ENCODE assay signal across 20 mouse cellular contexts in genomic region chr15:101295616-101296015, GRCm38 (mm10). TPM values are rescaled to one million over a fixed set of nuclear protein-coding genes. Genes with fewer than 3 reads are reported as not detected.
DNase-seq lines count a peak whose midpoint lies in the region; ATAC-seq and TF ChIP-seq lines count a peak whose summit lies in the region.
"Had no signal": no experiment of that assay in that cellular context is flagged by ENCODE, and none has a peak within 500 bp of the region (broad histone marks: within the 10 kb centered on the region; RNA-seq: fewer than 3 reads in every experiment).

No protein-coding gene starts in this region.

- H3K27ac ChIP-seq in heart, postnatal 0 days (ENCODE audit: low read depth) = peak overlapping the region; percentile 66
- H3K27ac ChIP-seq in lung, embryonic 14.5 days (ENCODE audit: low read depth) = peak overlapping the region; percentile 93
- H3K27ac ChIP-seq in intestine, embryonic 16.5 days (ENCODE audit: low read length) = peak overlapping the region; percentile 20; the same call in 1 of the 2 replicates
- H3K27ac ChIP-seq: embryonic facial prominence, embryonic 10.5 days; neural tube, embryonic 15.5 days had no signal

- no peak for TF ChIP-seq CTCF in heart, postnatal 0 days (IDR thresholded peaks at IDR 0.05; ENCODE audit: low read depth)
- no peak for TF ChIP-seq CTCF in lung, embryonic 14.5 days (IDR thresholded peaks at IDR 0.05; ENCODE audit: low read depth)

- H3K4me1 ChIP-seq in heart, postnatal 0 days (ENCODE audit: control insufficient read depth, insufficient read depth) = peaks cover 30% of the 10 kb centered on the region
- peaks cover 9% of the 10 kb centered on the region for H3K4me1 ChIP-seq in lung, embryonic 14.5 days (ENCODE audit: insufficient read depth)
- H3K4me1 ChIP-seq in intestine, embryonic 16.5 days (ENCODE audit: control insufficient read depth, insufficient read depth, low read length) = peaks cover 13% of the 10 kb centered on the region; the same call in 1 of the 2 replicates

- H3K27me3 ChIP-seq in heart, postnatal 0 days (ENCODE audit: control insufficient read depth, insufficient read depth, low read length) = no peaks in the 10 kb centered on the region
- no peaks in the 10 kb centered on the region for H3K27me3 ChIP-seq in lung, embryonic 14.5 days (ENCODE audit: insufficient read depth, low read length)
- H3K27me3 ChIP-seq in intestine, embryonic 16.5 days (replicated peaks; ENCODE audit: control insufficient read depth, insufficient read depth, low read length) = no peaks in the 10 kb centered on the region
- H3K27me3 ChIP-seq: neural tube, embryonic 15.5 days had no signal

- 83% methylated on average over 10 of the region's 10 CpGs for WGBS in heart, postnatal 0 days
- 57% methylated on average over 10 of the region's 10 CpGs for WGBS in lung, embryonic 14.5 days
- WGBS in intestine, embryonic 16.5 days = 91% methylated on average over 10 of the region's 10 CpGs

- H3K4me2 ChIP-seq in heart, postnatal 0 days (ENCODE audit: low read depth, low read length) = no peak overlapping the region
- H3K4me2 ChIP-seq in lung, embryonic 14.5 days = peak overlapping the region; percentile 61
- no peak overlapping the region for H3K4me2 ChIP-seq in intestine, embryonic 16.5 days (ENCODE audit: low read depth, low read length)
- H3K4me2 ChIP-seq: liver, embryonic 11.5 days; neural tube, embryonic 15.5 days had no signal

- no peak for TF ChIP-seq EP300 in heart, postnatal 0 days (IDR thresholded peaks at IDR 0.05; ENCODE audit: low read depth)

- ATAC-seq in heart, postnatal 0 days (ENCODE audit: insufficient read depth, low read depth) = no peak
- ATAC-seq in lung, embryonic 14.5 days (ENCODE audit: insufficient read depth) = peak; percentile 11; the same call in 1 of the 2 replicates
- ATAC-seq in inflammation-experienced regulatory T-cells, adult 6 months = peak; percentile 21
- no peak for ATAC-seq in intestine, embryonic 16.5 days
- ATAC-seq: hindbrain, embryonic 16.5 days; midbrain, embryonic 16.5 days had no signal

- no peaks in the 10 kb centered on the region for H3K9me3 ChIP-seq in heart, postnatal 0 days (replicated peaks; ENCODE audit: control insufficient read depth, low read length)
- H3K9me3 ChIP-seq in lung, embryonic 14.5 days (ENCODE audit: low read depth, low read length) = no peaks in the 10 kb centered on the region
- H3K9me3 ChIP-seq in intestine, embryonic 16.5 days (ENCODE audit: control insufficient read depth, low read length) = no peaks in the 10 kb centered on the region
- H3K9me3 ChIP-seq: embryonic facial prominence, embryonic 10.5 days; megakaryocyte, embryonic 14.5 days; neural tube, embryonic 15.5 days had no signal

- no peak overlapping the region for H3K4me3 ChIP-seq in heart, postnatal 0 days (ENCODE audit: low read depth, low read length)
- H3K4me3 ChIP-seq in lung, embryonic 14.5 days (ENCODE audit: low read depth, low read length) = peak overlapping the region; percentile 40; the same call in 1 of the 2 replicates
- H3K4me3 ChIP-seq in intestine, embryonic 16.5 days (ENCODE audit: low read length) = no peak overlapping the region
- H3K4me3 ChIP-seq: embryonic facial prominence, embryonic 10.5 days; neural tube, embryonic 15.5 days had no signal

- DNase-seq in heart, postnatal 0 days (ENCODE audit: low spot score) = no peak
- DNase-seq in heart, adult 8-10 months (ENCODE audit: low spot score) = no peak
- DNase-seq in lung, embryonic 14.5 days = no peak
- DNase-seq in lung, adult 18-20 months = no peak
- no peak for DNase-seq in right cerebral cortex, postnatal 36 days (ENCODE audit: low spot score in 2 of 2)
- DNase-seq: adrenal gland, adult 2 months; cerebellum, adult 2 months; kidney, adult 9 months; right cerebral cortex, postnatal 14 days; thymus, postnatal 25 days had no signal

- H3K36me3 ChIP-seq in heart, postnatal 0 days (replicated peaks; ENCODE audit: control insufficient read depth, insufficient read depth, low read length) = peaks cover 15% of the 10 kb centered on the region
- peaks cover 24% of the 10 kb centered on the region for H3K36me3 ChIP-seq in lung, embryonic 14.5 days (ENCODE audit: insufficient read depth)
- peaks cover 3% of the 10 kb centered on the region; the same call in 1 of the 2 replicates for H3K36me3 ChIP-seq in intestine, embryonic 16.5 days (ENCODE audit: control insufficient read depth, insufficient read depth, low read length)

- no peak overlapping the region for H3K9ac ChIP-seq in heart, postnatal 0 days (replicated peaks; ENCODE audit: low read depth, low read length)
- H3K9ac ChIP-seq in lung, embryonic 14.5 days = peak overlapping the region; percentile 26; the same call in 1 of the 2 replicates
- H3K9ac ChIP-seq in intestine, embryonic 16.5 days (ENCODE audit: low read depth, low read length) = no peak overlapping the region
- H3K9ac ChIP-seq: neural tube, embryonic 15.5 days had no signal

RNA-seq across cellular contexts. Expression of gene 6030408B16Rik, which starts 2.6 kb away (rescaled TPM):
- total RNA-seq in heart, postnatal 0 days (2014; rRNA removed; ENCODE audit: low replicate concordance) = 6.5 and 8.4 TPM in 2 replicates
- 6.4 and 8.1 TPM in 2 replicates for polyA plus RNA-seq in heart, postnatal 0 days (2015; fragmentation: Nextera tagmentation; extraction: Ambion mirVana)
- total RNA-seq in heart, adult 8-10 months (2022) = 1 to 10 TPM in 3 of 4 experiments, under 1 TPM in 1; 0.54 to 2.1 (median 1.1) TPM
- polyA plus RNA-seq in lung, embryonic 14.5 days (2014; fragmentation: Nextera tagmentation; extraction: Ambion mirVana) = 41.0 and 41.4 TPM in 2 replicates
- under 1 TPM in 1 of 3 experiments, not detected in 2; 0.70 TPM for polyA plus RNA-seq in inflammation-experienced regulatory T-cells, adult 6 months (2017; shearing (Covaris generic))
- 3.6 and 4.4 TPM in 2 replicates for polyA plus RNA-seq in intestine, embryonic 16.5 days (2015; fragmentation: Nextera tagmentation; extraction: Ambion mirVana)
- total RNA-seq: common myeloid progenitor, adult 5-6 weeks; hematopoietic stem cell, adult 5-6 weeks had no signal

RNA-seq across cellular contexts. Expression of gene Atg101, which starts 11.5 kb away (rescaled TPM):
- total RNA-seq in heart, postnatal 0 days (2014; rRNA removed; ENCODE audit: low replicate concordance) = 43.7 and 61.6 TPM in 2 replicates
- polyA plus RNA-seq in heart, postnatal 0 days (2015; fragmentation: Nextera tagmentation; extraction: Ambion mirVana) = 48.6 and 53.4 TPM in 2 replicates
- 10 to 100 TPM; 21.1 to 25.4 (median 21.4) TPM for total RNA-seq in heart, adult 8-10 months (2022)
- polyA plus RNA-seq in lung, embryonic 14.5 days (2014; fragmentation: Nextera tagmentation; extraction: Ambion mirVana) = 59.1 and 64.7 TPM in 2 replicates
- polyA plus RNA-seq in inflammation-experienced regulatory T-cells, adult 6 months (2017; shearing (Covaris generic)) = 10 to 100 TPM; 39.9 to 53.6 (median 47.8) TPM
- 58.3 and 67.1 TPM in 2 replicates for polyA plus RNA-seq in intestine, embryonic 16.5 days (2015; fragmentation: Nextera tagmentation; extraction: Ambion mirVana)

RNA-seq across cellular contexts. Expression of gene Nr4a1, which starts 41.5 kb away (rescaled TPM):
- total RNA-seq in heart, postnatal 0 days (2014; rRNA removed; ENCODE audit: low replicate concordance) = 40.2 and 56.0 TPM in 2 replicates
- polyA plus RNA-seq in heart, postnatal 0 days (2015; fragmentation: Nextera tagmentation; extraction: Ambion mirVana) = 7.4 and 8.6 TPM in 2 replicates
- total RNA-seq in heart, adult 8-10 months (2022) = 10 to 100 TPM in 3 of 4 experiments, 1 to 10 TPM in 1; 7.0 to 23.9 (median 12.6) TPM
- 8.8 TPM in 2 replicates for polyA plus RNA-seq in lung, embryonic 14.5 days (2014; fragmentation: Nextera tagmentation; extraction: Ambion mirVana)
- 10 to 100 TPM; 46.4 to 73.4 (median 68.3) TPM for polyA plus RNA-seq in inflammation-experienced regulatory T-cells, adult 6 months (2017; shearing (Covaris generic))
- 8.6 and 10.0 TPM in 2 replicates for polyA plus RNA-seq in intestine, embryonic 16.5 days (2015; fragmentation: Nextera tagmentation; extraction: Ambion mirVana)

Comparison
In these comparisons a context has a peak if more than half of its experiments do, and no peak if none do; other contexts are left out.
1. ATAC-seq: peak in lung, embryonic 14.5 days (single experiment) and inflammation-experienced regulatory T-cells, adult 6 months (single experiment); none in heart, postnatal 0 days (single experiment) and intestine, embryonic 16.5 days (single experiment).
2. H3K27ac ChIP-seq: peak in every context shown above with its lines; median percentile 93 in lung, embryonic 14.5 days; 66 in heart, postnatal 0 days; 20 in intestine, embryonic 16.5 days.